Comparison of ENCODE assay signal across 8 mouse cellular contexts in genomic region chr2:177498067-177498466, GRCm38 (mm10). TPM values are rescaled to one million over a fixed set of nuclear protein-coding genes. Genes with fewer than 3 reads are reported as not detected.
DNase-seq lines count a peak whose midpoint lies in the region; ATAC-seq and TF ChIP-seq lines count a peak whose summit lies in the region.
"Not testable (repeated sequence)": the region's sequence is repeated elsewhere in the genome, so short reads cannot be mapped to it uniquely, and the experiment has no call there.

Gene Gm14403 (plus strand): TSS chr2:177498215.

- 24% methylated on average over 7 of the region's 7 CpGs for WGBS in hindbrain, embryonic 16.5 days
- WGBS in liver, embryonic 14.5 days (ENCODE audit: insufficient replicate concordance): 14% methylated on average over 7 of the region's 7 CpGs
- 27% methylated on average over 7 of the region's 7 CpGs for WGBS in neural tube, embryonic 11.5 days

- peak within 1 kb of the TSS; percentile 37 for H3K4me2 ChIP-seq in hindbrain, embryonic 16.5 days (ENCODE audit: low read length)
- H3K4me2 ChIP-seq in liver, embryonic 14.5 days (ENCODE audit: low read depth): peak within 1 kb of the TSS; percentile 22; the same call in 1 of the 2 replicates
- not testable (repeated sequence) for H3K4me2 ChIP-seq in neural tube, embryonic 11.5 days (ENCODE audit: low read depth)

- H3K9ac ChIP-seq in hindbrain, embryonic 16.5 days (ENCODE audit: low read depth, low read length); liver, embryonic 14.5 days (replicated peaks); neural tube, embryonic 11.5 days (ENCODE audit: low read length): not testable (repeated sequence)

- ATAC-seq in hindbrain, embryonic 16.5 days; liver, embryonic 14.5 days (ENCODE audit: insufficient read depth); neural tube, embryonic 11.5 days (ENCODE audit: insufficient read depth, low FRiP score, low TSS enrichment): not testable (repeated sequence)

- H3K27me3 ChIP-seq in hindbrain, embryonic 16.5 days (replicated peaks; ENCODE audit: control insufficient read depth, insufficient read depth, low read length); liver, embryonic 14.5 days (ENCODE audit: control insufficient read depth, insufficient read depth, low read length); neural tube, embryonic 11.5 days (ENCODE audit: control insufficient read depth, insufficient read depth, low read length): not testable (repeated sequence)

- H3K27ac ChIP-seq in hindbrain, embryonic 16.5 days (ENCODE audit: low read depth, low read length); liver, embryonic 14.5 days; neural tube, embryonic 11.5 days (ENCODE audit: low read depth, low read length): not testable (repeated sequence)

- not testable (repeated sequence) for H3K9me3 ChIP-seq in hindbrain, embryonic 16.5 days (ENCODE audit: control insufficient read depth, low read length); liver, embryonic 14.5 days (ENCODE audit: control insufficient read depth, low read length); neural tube, embryonic 11.5 days (ENCODE audit: control insufficient read depth, low read length)

- not testable (repeated sequence) for TF ChIP-seq CTCF in liver, embryonic 14.5 days (IDR thresholded peaks at IDR 0.05; ENCODE audit: low read depth)

- H3K4me3 ChIP-seq in hindbrain, embryonic 16.5 days (ENCODE audit: low read length): peak within 1 kb of the TSS; percentile 38
- H3K4me3 ChIP-seq in liver, embryonic 14.5 days (ENCODE audit: insufficient read depth in 1 of 2, low read depth in 2 of 2, low read length in 2 of 2): peak within 1 kb of the TSS; percentile 33 to 63
- peak within 1 kb of the TSS; percentile 20; the same call in 1 of the 2 replicates for H3K4me3 ChIP-seq in neural tube, embryonic 11.5 days (ENCODE audit: low read depth, low read length)

- not testable (repeated sequence) for H3K36me3 ChIP-seq in hindbrain, embryonic 16.5 days (ENCODE audit: control insufficient read depth, insufficient read depth, low read length); liver, embryonic 14.5 days (replicated peaks; ENCODE audit: control insufficient read depth, insufficient read depth, low read depth); neural tube, embryonic 11.5 days (ENCODE audit: control insufficient read depth, insufficient read depth, low read length)

- DNase-seq in adrenal gland, adult 8-10 months: peak; percentile 58
- DNase-seq in embryo, embryonic 9.5 days (ENCODE audit: extremely low spot score): peak; percentile 2
- DNase-seq in gastrocnemius, postnatal 4 days (ENCODE audit: low spot score in 2 of 2): not testable (repeated sequence)
- peak; percentile 38 for DNase-seq in layer of hippocampus, adult 9-10 months (ENCODE audit: low spot score)
- DNase-seq in liver, embryonic 14.5 days (ENCODE audit: low read depth in 3 of 3, low spot score in 3 of 3): peak in 1 of 3 experiments; percentile 1
- DNase-seq in neural tube, embryonic 11.5 days (ENCODE audit: low spot score): peak; percentile 21
- peak; percentile 34 for DNase-seq in thymus, postnatal 14 days

- H3K4me1 ChIP-seq in hindbrain, embryonic 16.5 days (ENCODE audit: control insufficient read depth, insufficient read depth, low read depth, low read length); liver, embryonic 14.5 days (replicated peaks; ENCODE audit: control insufficient read depth in 2 of 2, insufficient read depth in 2 of 2, low read length in 1 of 2); neural tube, embryonic 11.5 days (ENCODE audit: control insufficient read depth, insufficient read depth, low read length): not testable (repeated sequence)

- TF ChIP-seq EP300 in liver, embryonic 14.5 days (IDR thresholded peaks at IDR 0.05; ENCODE audit: low read depth): not testable (repeated sequence)

RNA-seq across cellular contexts. Expression of gene Gm14403, which starts in this region (rescaled TPM):
- 10 to 100 TPM; 58.7 to 76.7 (median 70.5) TPM for total RNA-seq in adrenal gland, adult 8-10 months (2022)
- total RNA-seq in gastrocnemius, postnatal 4 days (2021): 10 to 100 TPM; 21.8 to 25.3 TPM
- polyA plus RNA-seq in hindbrain, embryonic 16.5 days (2015; fragmentation: Nextera tagmentation; extraction: Ambion mirVana): 3.5 and 5.2 TPM in 2 replicates
- polyA plus RNA-seq in liver, embryonic 14.5 days (2012; rRNA removed): 0.40 and 1.2 TPM in 2 replicates
- 1.4 and 1.6 TPM in 2 replicates for polyA plus RNA-seq in liver, embryonic 14.5 days (2014; fragmentation: Nextera tagmentation; extraction: Ambion mirVana)
- 3.5 and 4.2 TPM in 2 replicates for polyA plus RNA-seq in neural tube, embryonic 11.5 days (2014; fragmentation: Nextera tagmentation; extraction: Ambion mirVana)
